Mouse (Mus musculus) MEL (cell line): ENCODE measurements at regions not wholly inside any gene's neighbourhood (a gene's known extent, or its start where the extent isn't known, plus 50 kb on each side); places are given as distances from the start of the nearest gene placed in this dataset.
A peak's percentile ranks its signal among the peaks of the same experiment; 100 is the strongest.

ENCODE experiments used
- DNase-seq: peaks from one replicate; pipeline ENCODE4 v3.0.0; 2011; ENCODE audit warnings: low read depth, low spot score
- H3K27ac ChIP-seq: 2 replicates; pipeline ENCODE4 v1.5.1; 2012; ENCODE audit warnings: low read depth, mild to moderate bottlenecking, control low read depth, low read length, moderate library complexity; ENCODE audit not compliant: control insufficient read depth
- H3K27me3 ChIP-seq, 2 experiments: fragments of 150-350 bp in 1 of 2; sonication (generic) in 1 of 2; 2 replicates each; pipeline ENCODE4 v1.6.1; 2012; ENCODE audit warnings: low read length in 2 of 2, mild to moderate bottlenecking in 2 of 2, improper control_type of control experiment in 1 of 2, moderate library complexity in 1 of 2; ENCODE audit not compliant: insufficient read depth in 2 of 2, control insufficient read depth in 1 of 2
- H3K36me3 ChIP-seq, 2 experiments: 2 replicates each; pipeline ENCODE4 v1.6.1; 2012 to 2014; ENCODE audit warnings: low read length in 2 of 2, improper control_type of control experiment in 1 of 2, inconsistent platforms in 1 of 2, mild to moderate bottlenecking in 1 of 2; ENCODE audit not compliant: insufficient read depth in 2 of 2, control insufficient read depth in 1 of 2
- H3K4me1 ChIP-seq, 2 experiments: fragments of 150-350 bp in 1 of 2; sonication (generic) in 1 of 2; 2 replicates each; pipeline ENCODE4 v1.6.1; 2012; ENCODE audit warnings: low read length in 2 of 2, improper control_type of control experiment in 1 of 2, mild to moderate bottlenecking in 1 of 2; ENCODE audit not compliant: insufficient read depth in 2 of 2, control insufficient read depth in 1 of 2
- H3K4me3 ChIP-seq, 2 experiments: fragments of 150-350 bp in 1 of 2; sonication (generic) in 1 of 2; 2 replicates each; pipeline ENCODE4 v1.5.1; 2012; ENCODE audit warnings: low read depth in 2 of 2, low read length in 2 of 2, mild to moderate bottlenecking in 2 of 2, moderate library complexity in 2 of 2, control low read depth in 1 of 2, improper control_type of control experiment in 1 of 2; ENCODE audit not compliant: control insufficient read depth in 1 of 2, insufficient read depth in 1 of 2
- H3K79me2 ChIP-seq: 2 replicates; pipeline ENCODE4 v1.6.1; 2012; ENCODE audit warnings: mild to moderate bottlenecking, low read length, moderate library complexity; ENCODE audit not compliant: control insufficient read depth, poor library complexity, insufficient read depth
- H3K9ac ChIP-seq: 2 replicates; pipeline ENCODE4 v1.6.1; 2012; ENCODE audit warnings: low read depth, mild to moderate bottlenecking, control low read depth, low read length, moderate library complexity; ENCODE audit not compliant: control insufficient read depth, poor library complexity, severe bottlenecking
- H3K9me3 ChIP-seq: fragments of 150-350 bp; sonication (generic); replicated peaks from 2 replicates; pipeline ENCODE4 v1.6.1; 2012; ENCODE audit warnings: mild to moderate bottlenecking, low read length, improper control_type of control experiment, moderate library complexity; ENCODE audit not compliant: insufficient read depth
- BHLHE40 ChIP-seq: IDR thresholded peaks from 2 replicates; pipeline ENCODE4 v1.6.1; 2012; ENCODE audit warnings: low read depth, mild to moderate bottlenecking, inconsistent platforms, low read length, improper control_type of control experiment, borderline replicate concordance
- CHD1 ChIP-seq: IDR thresholded peaks from 2 replicates; pipeline ENCODE4 v1.6.1; 2012; ENCODE audit warnings: low read depth, mild to moderate bottlenecking, inconsistent platforms, low read length, improper control_type of control experiment
- CHD2 ChIP-seq: IDR thresholded peaks from 2 replicates; pipeline ENCODE4 v1.6.1; 2011; ENCODE audit warnings: low read length, improper control_type of control experiment
- E2F4 ChIP-seq: IDR thresholded peaks from 2 replicates; pipeline ENCODE4 v1.6.1; 2011; ENCODE audit warnings: low read depth, low read length, improper control_type of control experiment, borderline replicate concordance
- ETS1 ChIP-seq: IDR thresholded peaks from 2 replicates; pipeline ENCODE4 v1.6.1; 2012; ENCODE audit warnings: low read depth, mild to moderate bottlenecking, inconsistent platforms, low read length, improper control_type of control experiment, moderate library complexity
- GABPA ChIP-seq: IDR thresholded peaks from 2 replicates; pipeline ENCODE4 v1.6.1; 2012; ENCODE audit warnings: low read depth, mild to moderate bottlenecking, inconsistent platforms, low read length, improper control_type of control experiment, moderate library complexity
- GATA1 ChIP-seq: IDR thresholded peaks from 2 replicates; pipeline ENCODE4 v1.6.1; 2011; ENCODE audit warnings: low read depth, low read length, improper control_type of control experiment
- HCFC1 ChIP-seq: IDR thresholded peaks from 2 replicates; pipeline ENCODE4 v1.6.1; 2012; ENCODE audit warnings: low read depth, mild to moderate bottlenecking, inconsistent platforms, low read length, improper control_type of control experiment, moderate library complexity
- JUND ChIP-seq: IDR thresholded peaks from 2 replicates; pipeline ENCODE4 v1.6.1; 2011; ENCODE audit warnings: low read depth, mild to moderate bottlenecking, improper control_type of control experiment, low read length
- KAT2A ChIP-seq: conservative IDR thresholded peaks from 2 replicates; pipeline ENCODE4 v1.6.1; 2012; ENCODE audit warnings: low read depth, low read length, improper control_type of control experiment, inconsistent platforms
- MAX ChIP-seq: IDR thresholded peaks from 2 replicates; pipeline ENCODE4 v1.6.1; 2011; ENCODE audit warnings: low read length, improper control_type of control experiment
- MXI1 ChIP-seq: IDR thresholded peaks from 2 replicates; pipeline ENCODE4 v1.6.1; 2011; ENCODE audit warnings: mild to moderate bottlenecking, low read depth, low read length, improper control_type of control experiment
- MYB ChIP-seq: IDR thresholded peaks from 2 replicates; pipeline ENCODE4 v1.6.1; 2011; ENCODE audit warnings: mild to moderate bottlenecking, low read depth, low read length, improper control_type of control experiment
- NELFE ChIP-seq: IDR thresholded peaks from 2 replicates; pipeline ENCODE4 v1.6.1; 2011; ENCODE audit warnings: low read depth, low read length, improper control_type of control experiment
- NRF1 ChIP-seq: IDR thresholded peaks from 2 replicates; pipeline ENCODE4 v1.6.1; 2014; ENCODE audit warnings: low read depth, mild to moderate bottlenecking, inconsistent platforms, low read length, improper control_type of control experiment, moderate library complexity; ENCODE audit not compliant: poor library complexity, insufficient read depth, severe bottlenecking
- POLR2A ChIP-seq, 2 experiments: IDR thresholded peaks; 2 replicates each; pipeline ENCODE4 v1.6.1; 2011 to 2012; ENCODE audit warnings: low read length in 2 of 2, mild to moderate bottlenecking in 2 of 2, control low read depth in 1 of 2, improper control_type of control experiment in 1 of 2, low read depth in 1 of 2, moderate library complexity in 1 of 2; ENCODE audit not compliant: control insufficient read depth in 1 of 2, insufficient read depth in 1 of 2, poor library complexity in 1 of 2
- POLR2AphosphoS2 ChIP-seq: IDR thresholded peaks from 2 replicates; pipeline ENCODE4 v1.6.1; 2011; ENCODE audit warnings: low read length, improper control_type of control experiment
- SIN3A ChIP-seq: IDR thresholded peaks from 2 replicates; pipeline ENCODE4 v1.6.1; 2012; ENCODE audit warnings: low read length, improper control_type of control experiment, inconsistent platforms
- TAL1 ChIP-seq: IDR thresholded peaks from 2 replicates; pipeline ENCODE4 v1.6.1; 2012; ENCODE audit warnings: mild to moderate bottlenecking, inconsistent platforms, low read length, moderate library complexity, mixed read lengths
- TBP ChIP-seq: IDR thresholded peaks from 2 replicates; pipeline ENCODE4 v1.8.0; 2011; ENCODE audit warnings: low read depth, low read length, improper control_type of control experiment
- TCF12 ChIP-seq: IDR thresholded peaks from 2 replicates; pipeline ENCODE4 v1.6.1; 2014; ENCODE audit warnings: low read depth, mild to moderate bottlenecking, inconsistent platforms, low read length, improper control_type of control experiment, moderate library complexity
- USF1 ChIP-seq: IDR thresholded peaks from 2 replicates; pipeline ENCODE4 v1.6.1; 2014; ENCODE audit warnings: low read depth, mild to moderate bottlenecking, inconsistent platforms, low read length, improper control_type of control experiment, moderate library complexity
- USF2 ChIP-seq, 2 experiments: IDR thresholded peaks; 2 replicates each; pipeline ENCODE4 v1.6.1; 2011 to 2012; ENCODE audit warnings: improper control_type of control experiment in 2 of 2, low read length in 2 of 2, borderline replicate concordance in 1 of 2, inconsistent platforms in 1 of 2, low read depth in 1 of 2, mild to moderate bottlenecking in 1 of 2; ENCODE audit not compliant: insufficient read depth in 1 of 2
- ZKSCAN1 ChIP-seq: IDR thresholded peaks from 2 replicates; pipeline ENCODE4 v1.6.1; 2012; ENCODE audit warnings: low read depth, mild to moderate bottlenecking, inconsistent platforms, low read length, improper control_type of control experiment, moderate library complexity
- ZMIZ1 ChIP-seq: IDR thresholded peaks from 2 replicates; pipeline ENCODE4 v1.6.1; 2012; ENCODE audit warnings: low read depth, mild to moderate bottlenecking, inconsistent platforms, low read length, improper control_type of control experiment, moderate library complexity

- no peak for TF ChIP-seq POLR2A (IDR thresholded peaks at IDR 0.05; ENCODE audit: control insufficient read depth in 1 of 2, insufficient read depth in 1 of 2, low read depth in 1 of 2, low read length in 2 of 2, poor library complexity in 1 of 2)
- TF ChIP-seq E2F4 = no peak
These were observed 733.7 kb upstream of the Castor2 start (continued) for GRCm38 (mm10) chr5:133365771-133366170.

GRCm38 (mm10) chr5:133347516-133347915 is 752.0 kb upstream of the Castor2 start:
- Histone ChIP-seq H3K4me1 (no peaks in the 10 kb centered on the region), H3K27ac (no peak overlapping the region), H3K79me2 (no peaks in the 10 kb centered on the region), H3K36me3 (no peaks in the 10 kb centered on the region), H3K27me3 (no peaks in the 10 kb centered on the region), H3K4me3 (no peak overlapping the region), H3K9me3 (no peaks in the 10 kb centered on the region), H3K9ac (no peak overlapping the region)
- TF ChIP-seq JUND (no peak), HCFC1 (no peak), TBP (no peak), ZKSCAN1 (no peak), TAL1 (no peak), E2F4 (no peak), CHD2 (no peak), CHD1 (no peak), USF2 (IDR thresholded peaks at IDR 0.05; ENCODE audit: borderline replicate concordance in 1 of 2, insufficient read depth in 1 of 2, low read depth in 1 of 2, low read length in 2 of 2) (no peak), GABPA (no peak)
- DNase-seq = no peak

- no peaks in the 10 kb centered on the region for H3K9me3 ChIP-seq
- no peak overlapping the region for H3K27ac ChIP-seq
- H3K36me3 ChIP-seq = no peaks in the 10 kb centered on the region
- DNase-seq = no peak
- H3K79me2 ChIP-seq = no peaks in the 10 kb centered on the region
- H3K4me1 ChIP-seq = no peaks in the 10 kb centered on the region
- no peak for TF ChIP-seq POLR2AphosphoS2
- no peak for TF ChIP-seq SIN3A
- no peak overlapping the region for H3K4me3 ChIP-seq
- H3K9ac ChIP-seq = no peak overlapping the region
- no peaks in the 10 kb centered on the region for H3K27me3 ChIP-seq
These were observed 757.5 kb upstream of the Castor2 start for GRCm38 (mm10) chr5:133341973-133342372.

GRCm38 (mm10) chr5:133320626-133321025 is 777.5 kb upstream of the Auts2 start:
- Histone ChIP-seq H3K79me2 (no peaks in the 10 kb centered on the region), H3K4me3 (no peak overlapping the region), H3K36me3 (peaks cover 0 to 3% of the 10 kb centered on the region in 2 experiments; a peak in 2 of 4 replicates), H3K27ac (peak overlapping the region; percentile 59; the same call in 1 of the 2 replicates), H3K9ac (no peak overlapping the region), H3K27me3 (no peaks in the 10 kb centered on the region), H3K9me3 (no peaks in the 10 kb centered on the region), H3K4me1 (no peaks in the 10 kb centered on the region)
- peak; percentile 88 for DNase-seq
- TF ChIP-seq USF1 (no peak), CHD2 (no peak), NRF1 (no peak), POLR2A (IDR thresholded peaks at IDR 0.05; ENCODE audit: control insufficient read depth in 1 of 2, insufficient read depth in 1 of 2, low read depth in 1 of 2, low read length in 2 of 2, poor library complexity in 1 of 2) (no peak), MYB (no peak), GATA1 (no peak), ZMIZ1 (no peak), E2F4 (no peak), MAX (no peak), KAT2A (no peak), ETS1 (0 out of 2 replicates have a peak, but pooled peaks have one; percentile 32), NELFE (no peak), MXI1 (no peak), BHLHE40 (no peak), POLR2AphosphoS2 (no peak), TCF12 (0 out of 2 replicates have a peak, but pooled peaks have one; percentile 15)
